ENCODE assay signal across 12 mouse cellular contexts in the genomic region with DNA sequence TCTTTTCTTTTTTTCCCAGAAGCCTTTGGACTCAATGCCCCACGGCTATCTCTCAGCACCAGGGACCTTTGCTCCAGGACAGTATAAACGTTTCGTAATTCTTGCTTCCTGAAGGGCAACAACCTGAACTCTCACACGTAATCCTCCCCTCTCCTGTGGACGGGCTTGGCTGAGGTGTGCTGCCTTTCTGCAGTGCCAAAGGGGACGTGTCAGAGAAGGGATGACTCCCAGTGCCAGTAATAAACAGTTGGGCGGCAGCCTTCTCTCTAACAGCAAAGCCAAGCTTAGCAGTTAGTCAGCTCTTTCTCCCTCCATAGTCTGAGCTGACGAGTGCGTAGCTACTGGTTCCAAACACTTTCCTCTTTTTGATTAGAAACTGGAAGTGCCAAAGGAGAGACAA. TPM values are rescaled to one million over a fixed set of nuclear protein-coding genes. Genes with fewer than 3 reads are reported as not detected.
DNase-seq lines count a peak whose midpoint lies in the region; ATAC-seq and TF ChIP-seq lines count a peak whose summit lies in the region.
"Had no signal": no experiment of that assay in that cellular context is flagged by ENCODE, and none has a peak within 500 bp of the region (broad histone marks: within the 10 kb centered on the region; RNA-seq: fewer than 3 reads in every experiment).

No protein-coding gene starts in this region.

- peak overlapping the region; percentile 81 for H3K27ac ChIP-seq in gastrocnemius, adult 2 months
- no peak overlapping the region for H3K27ac ChIP-seq in intestine, embryonic 14.5 days (ENCODE audit: low read depth)
- peak overlapping the region; percentile 83 for H3K27ac ChIP-seq in liver, postnatal 0 days (ENCODE audit: low read depth)
- H3K27ac ChIP-seq: embryonic facial prominence, embryonic 13.5 days; lung, embryonic 15.5 days; neural tube, embryonic 12.5 days had no signal

- H3K4me1 ChIP-seq in intestine, embryonic 14.5 days (replicated peaks; ENCODE audit: control insufficient read depth, insufficient read depth, low read length), result 0 out of 2 replicates have a peak, but pooled peaks cover 3% of the 10 kb centered on the region
- H3K4me1 ChIP-seq in liver, postnatal 0 days (ENCODE audit: insufficient read depth), result peaks cover 5% of the 10 kb centered on the region; the same call in 1 of the 2 replicates

- DNase-seq in kidney, adult 11 months, result peak; percentile 75
- no peak for DNase-seq in kidney, postnatal 4 days
- DNase-seq in gastrocnemius, adult 2 months, result peak; percentile 83
- peak; percentile 50 for DNase-seq in intestine, embryonic 14.5 days (ENCODE audit: low spot score)
- peak; percentile 59 for DNase-seq in liver, postnatal 0 days
- DNase-seq in layer of hippocampus, postnatal 36 days, result no peak
- no peak for DNase-seq in embryo, embryonic 11 days

- ATAC-seq in intestine, embryonic 14.5 days (replicated peaks; ENCODE audit: low FRiP score, low TSS enrichment, low read depth), result 0 out of 2 replicates have a peak, but pooled peaks have one; percentile 58
- peak; percentile 99 for ATAC-seq in liver, postnatal 0 days
- no peak for ATAC-seq in erythroblast, adult 5-6 weeks (replicated peaks; ENCODE audit: low FRiP score, poor library complexity, severe bottlenecking)

- intact Hi-C loops in gastrocnemius, adult 2 months (cut with DNase I), result loop anchor here (5.0 kb wide), 3 partner anchors 52 to 148 kb away; a partner anchor contains a TSS

- TF ChIP-seq EP300 in liver, postnatal 0 days (IDR thresholded peaks at IDR 0.05; ENCODE audit: low read depth), result peak; percentile 70

- no peaks in the 10 kb centered on the region for H3K27me3 ChIP-seq in intestine, embryonic 14.5 days (replicated peaks; ENCODE audit: control insufficient read depth, insufficient read depth, low read length)
- H3K27me3 ChIP-seq in liver, postnatal 0 days (ENCODE audit: insufficient read depth, low read length), result no peaks in the 10 kb centered on the region
- H3K27me3 ChIP-seq: embryonic facial prominence, embryonic 13.5 days; hindbrain, embryonic 15.5 days; lung, embryonic 15.5 days; neural tube, embryonic 12.5 days had no signal

- peak overlapping the region; percentile 26 for H3K4me3 ChIP-seq in gastrocnemius, adult 2 months
- no peak overlapping the region for H3K4me3 ChIP-seq in intestine, embryonic 14.5 days (ENCODE audit: low read depth, low read length)
- no peak overlapping the region for H3K4me3 ChIP-seq in liver, postnatal 0 days (ENCODE audit: low read depth, low read length)
- H3K4me3 ChIP-seq: embryonic facial prominence, embryonic 13.5 days; lung, embryonic 15.5 days; neural tube, embryonic 12.5 days had no signal

- no peak overlapping the region for H3K4me2 ChIP-seq in intestine, embryonic 14.5 days (ENCODE audit: low read length)
- H3K4me2 ChIP-seq in liver, postnatal 0 days (ENCODE audit: low read depth, low read length), result peak overlapping the region; percentile 13

- H3K9me3 ChIP-seq in intestine, embryonic 14.5 days (ENCODE audit: control insufficient read depth, low read length), result no peaks in the 10 kb centered on the region
- H3K9me3 ChIP-seq in liver, postnatal 0 days (ENCODE audit: low read length), result no peaks in the 10 kb centered on the region
- H3K9me3 ChIP-seq: embryonic facial prominence, embryonic 13.5 days; hindbrain, embryonic 15.5 days; lung, embryonic 15.5 days; neural tube, embryonic 12.5 days had no signal

- no peaks in the 10 kb centered on the region for H3K36me3 ChIP-seq in intestine, embryonic 14.5 days (ENCODE audit: control insufficient read depth, insufficient read depth, low read length)
- no peaks in the 10 kb centered on the region for H3K36me3 ChIP-seq in liver, postnatal 0 days (replicated peaks; ENCODE audit: insufficient read depth, low read length)
- H3K36me3 ChIP-seq: embryonic facial prominence, embryonic 13.5 days; hindbrain, embryonic 15.5 days; lung, embryonic 15.5 days; neural tube, embryonic 12.5 days had no signal

- no peak for TF ChIP-seq CTCF in gastrocnemius, adult 2 months (IDR thresholded peaks at IDR 0.05)
- TF ChIP-seq CTCF in liver, postnatal 0 days (IDR thresholded peaks at IDR 0.05; ENCODE audit: low read depth), result no peak

- H3K9ac ChIP-seq in intestine, embryonic 14.5 days (ENCODE audit: low read length), result no peak overlapping the region
- no peak overlapping the region; the same call in 1 of the 2 replicates for H3K9ac ChIP-seq in liver, postnatal 0 days (replicated peaks)
- H3K9ac ChIP-seq: hindbrain, embryonic 15.5 days; lung, embryonic 15.5 days; neural tube, embryonic 12.5 days had no signal

- WGBS in intestine, embryonic 14.5 days, result 37% methylated on average over 9 of the region's 9 CpGs
- 31% methylated on average over 9 of the region's 9 CpGs for WGBS in liver, postnatal 0 days (ENCODE audit: insufficient replicate concordance)

RNA-seq across cellular contexts. Expression of a gene that starts 47.6 kb away (rescaled TPM):
- total RNA-seq in gastrocnemius, adult 2 months (2021), result 1 to 10 TPM; 2.8 to 4.8 TPM
- polyA plus RNA-seq in intestine, embryonic 14.5 days (2014; fragmentation: Nextera tagmentation; extraction: Ambion mirVana), result 0.07 and 0.13 TPM in 2 replicates
- polyA plus RNA-seq in liver, postnatal 0 days (2015; fragmentation: Nextera tagmentation; extraction: Ambion mirVana), result 0.05 and 0.07 TPM in 2 replicates
- total RNA-seq in layer of hippocampus, postnatal 36 days (2021), result under 1 TPM; 0.07 to 0.10 TPM
- total RNA-seq in erythroblast, adult 5-6 weeks (2015; ENCODE audit: low replicate concordance), result 0.19 TPM in 1 of 2 replicates, not detected in the other
- 0.43 and 1.5 TPM in 2 replicates for total RNA-seq in erythroblast, adult 5-6 weeks (2017; ENCODE audit: low replicate concordance)

Comparison
In these comparisons a context has a peak if more than half of its experiments do, and no peak if none do; other contexts are left out.
1. DNase-seq: peak in kidney, adult 11 months (single experiment), gastrocnemius, adult 2 months (single experiment), intestine, embryonic 14.5 days (single experiment) and liver, postnatal 0 days (single experiment); none in kidney, postnatal 4 days (0 of 2), layer of hippocampus, postnatal 36 days (0 of 2) and embryo, embryonic 11 days (single experiment).